Mouse (Mus musculus) bone marrow, adult 2 months (tissue): Measurements from ENCODE around the gene Cwc22.

Experiments
- CTCF ChIP-seq: fragments of 200-500 bp; IDR thresholded peaks from 2 replicates; pipeline ENCODE4 v1.5.1; 2011; ENCODE audit warnings: low read length, control low read depth; ENCODE audit not compliant: control insufficient read depth, insufficient read depth
- POLR2A ChIP-seq: fragments of 200-500 bp; IDR thresholded peaks from 2 replicates; pipeline ENCODE4 v1.6.1; 2011; ENCODE audit warnings: low read depth, mild to moderate bottlenecking, control low read depth, low read length, borderline replicate concordance; ENCODE audit not compliant: control insufficient read depth

- no peak for TF ChIP-seq CTCF
- TF ChIP-seq POLR2A: no peak
These were observed 41.7 kb downstream of the Cwc22 start for GRCm38 (mm10) chr2:77904495-77904894.
